ENCODE assay signal across 9 mouse cellular contexts in the genomic region with DNA sequence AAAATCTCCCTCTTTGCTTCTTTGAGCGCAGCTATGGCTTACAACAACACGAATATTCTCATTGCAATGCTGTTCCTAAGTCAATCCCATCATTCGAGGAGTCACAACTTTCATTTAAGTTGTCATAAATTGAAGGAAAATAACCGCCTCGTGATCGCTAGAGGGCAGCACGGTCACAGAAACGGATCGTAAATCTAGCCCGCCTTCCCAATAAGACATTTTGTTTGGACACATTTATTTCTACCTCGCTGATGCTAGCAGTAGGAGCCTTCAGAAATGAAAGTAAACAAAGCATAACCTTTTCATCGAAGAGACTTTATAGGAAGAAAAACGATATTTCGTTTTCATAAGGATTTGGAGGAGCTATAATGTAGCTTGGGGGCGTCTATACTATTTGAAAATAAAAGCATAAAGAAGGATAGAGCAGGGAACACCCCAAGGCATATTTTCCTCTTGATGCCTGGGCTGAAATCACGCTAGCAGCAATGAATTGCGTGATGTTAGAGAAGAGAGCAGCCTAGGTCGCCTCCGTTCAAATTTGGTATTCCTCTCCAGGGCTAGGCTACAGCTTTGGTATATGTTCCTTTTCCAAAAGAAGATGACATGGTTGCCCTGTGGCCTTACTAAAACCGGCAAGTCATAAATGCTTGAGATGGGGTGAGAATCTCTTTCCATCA. TPM values are rescaled to one million over a fixed set of nuclear protein-coding genes. Genes with fewer than 3 reads are reported as not detected.
DNase-seq lines count a peak whose midpoint lies in the region; ATAC-seq and TF ChIP-seq lines count a peak whose summit lies in the region.
"Had no signal": no experiment of that assay in that cellular context is flagged by ENCODE, and none has a peak within 500 bp of the region (broad histone marks: within the 10 kb centered on the region; RNA-seq: fewer than 3 reads in every experiment).

No protein-coding gene starts in this region.

- TF ChIP-seq EP300 in stomach, postnatal 0 days (optimal IDR thresholded peaks at IDR 0.05) = no peak

- TF ChIP-seq CTCF in stomach, postnatal 0 days (IDR thresholded peaks at IDR 0.05; ENCODE audit: low read depth) = peak; percentile 85

- H3K9me3 ChIP-seq in limb, embryonic 14.5 days (ENCODE audit: control insufficient read depth, low read length) = no peaks in the 10 kb centered on the region
- H3K9me3 ChIP-seq in midbrain, embryonic 16.5 days (replicated peaks; ENCODE audit: control insufficient read depth, low read length, poor library complexity, severe bottlenecking) = no peaks in the 10 kb centered on the region
- no peaks in the 10 kb centered on the region for H3K9me3 ChIP-seq in stomach, postnatal 0 days (ENCODE audit: control insufficient read depth, low read length)

- no peaks in the 10 kb centered on the region for H3K36me3 ChIP-seq in limb, embryonic 14.5 days (ENCODE audit: control insufficient read depth, insufficient read depth, low read length)
- H3K36me3 ChIP-seq in midbrain, embryonic 16.5 days (ENCODE audit: control insufficient read depth, insufficient read depth, low read length) = no peaks in the 10 kb centered on the region
- no peaks in the 10 kb centered on the region for H3K36me3 ChIP-seq in stomach, postnatal 0 days (ENCODE audit: control insufficient read depth, insufficient read depth, low read length)

- H3K27ac ChIP-seq in limb, embryonic 14.5 days (replicated peaks; ENCODE audit: low read depth, low read length) = no peak overlapping the region
- peak overlapping the region; percentile 87 for H3K27ac ChIP-seq in midbrain, embryonic 16.5 days (ENCODE audit: low read length)
- H3K27ac ChIP-seq in stomach, postnatal 0 days (replicated peaks) = no peak overlapping the region
- H3K27ac ChIP-seq: macrophage had no signal

- TF ChIP-seq POLR2A in limb, embryonic 14.5 days (IDR thresholded peaks at IDR 0.05; ENCODE audit: borderline replicate concordance, extremely low read depth, insufficient read depth, insufficient read length) = no peak

- peak; percentile 57; the same call in 1 of the 2 replicates for ATAC-seq in limb, embryonic 14.5 days (ENCODE audit: low FRiP score, low read depth)
- ATAC-seq in midbrain, embryonic 16.5 days = peak; percentile 88
- ATAC-seq in stomach, postnatal 0 days (ENCODE audit: low FRiP score, low TSS enrichment) = no peak

- H3K9ac ChIP-seq in limb, embryonic 14.5 days (ENCODE audit: low read depth, low read length, severe bottlenecking) = no peak overlapping the region
- peak overlapping the region; percentile 48; the same call in 1 of the 2 replicates for H3K9ac ChIP-seq in midbrain, embryonic 16.5 days (ENCODE audit: low read depth, low read length)
- H3K9ac ChIP-seq in stomach, postnatal 0 days (ENCODE audit: low read length) = no peak overlapping the region

- peak overlapping the region; percentile 19; the same call in 1 of the 2 replicates for H3K4me2 ChIP-seq in limb, embryonic 14.5 days (replicated peaks; ENCODE audit: low read depth, low read length, severe bottlenecking)
- H3K4me2 ChIP-seq in midbrain, embryonic 16.5 days (ENCODE audit: low read length) = peak overlapping the region; percentile 46
- H3K4me2 ChIP-seq in stomach, postnatal 0 days (replicated peaks; ENCODE audit: low read depth) = peak overlapping the region; percentile 8

- 28% methylated on average over 20 of the region's 20 CpGs for WGBS in limb, embryonic 14.5 days
- WGBS in midbrain, embryonic 16.5 days = 15% methylated on average over 20 of the region's 20 CpGs
- 20% methylated on average over 20 of the region's 20 CpGs for WGBS in stomach, postnatal 0 days

- H3K27me3 ChIP-seq in limb, embryonic 14.5 days (ENCODE audit: control insufficient read depth, insufficient read depth, low read length) = no peaks in the 10 kb centered on the region
- no peaks in the 10 kb centered on the region for H3K27me3 ChIP-seq in midbrain, embryonic 16.5 days (ENCODE audit: control insufficient read depth, insufficient read depth, low read depth, low read length)
- H3K27me3 ChIP-seq in stomach, postnatal 0 days (ENCODE audit: control insufficient read depth, insufficient read depth, low read length) = no peaks in the 10 kb centered on the region

- no peak overlapping the region for H3K4me3 ChIP-seq in limb, embryonic 14.5 days (replicated peaks; ENCODE audit: low read length)
- no peak overlapping the region for H3K4me3 ChIP-seq in midbrain, embryonic 16.5 days (ENCODE audit: low read depth, low read length)
- H3K4me3 ChIP-seq in stomach, postnatal 0 days (ENCODE audit: low read depth, low read length) = 0 out of 2 replicates have a peak overlapping the region, but pooled peaks have one; percentile 1

- H3K4me1 ChIP-seq in limb, embryonic 14.5 days (ENCODE audit: control insufficient read depth, insufficient read depth, low read length) = no peaks in the 10 kb centered on the region
- peaks cover 6% of the 10 kb centered on the region; the same call in 1 of the 2 replicates for H3K4me1 ChIP-seq in midbrain, embryonic 16.5 days (ENCODE audit: control insufficient read depth, insufficient read depth, low read length)
- H3K4me1 ChIP-seq in stomach, postnatal 0 days (replicated peaks; ENCODE audit: control insufficient read depth, insufficient read depth) = no peaks in the 10 kb centered on the region

- DNase-seq in 3T3-L1 (ENCODE audit: low read depth, low spot score) (peak; percentile 84), NIH3T3 (ENCODE audit: low read depth) (peak; percentile 82)
- peak; percentile 66 to 70 for DNase-seq in cerebellum, postnatal 36 days
- DNase-seq in frontal cortex, postnatal 36 days (ENCODE audit: low spot score in 2 of 2) = peak; percentile 59 to 77
- DNase-seq in kidney, adult 8-10 months = peak; percentile 6 to 29
- peak; percentile 67 for DNase-seq in limb, embryonic 14.5 days (ENCODE audit: low spot score)
- DNase-seq in stomach, postnatal 0 days (ENCODE audit: low spot score) = peak; percentile 40

RNA-seq across cellular contexts. Expression of a gene that starts 39.6 kb away (rescaled TPM):
- not detected in 2 replicates for polyA plus RNA-seq in limb, embryonic 14.5 days (2012; rRNA removed)
- not detected in 2 replicates for polyA plus RNA-seq in limb, embryonic 14.5 days (2014; fragmentation: Nextera tagmentation; extraction: Ambion mirVana)
- polyA plus RNA-seq in midbrain, embryonic 16.5 days (2015; fragmentation: Nextera tagmentation; extraction: Ambion mirVana) = 0.23 and 0.26 TPM in 2 replicates
- polyA plus RNA-seq in stomach, postnatal 0 days (2015; fragmentation: Nextera tagmentation; extraction: Ambion mirVana) = not detected in 2 replicates
- polyA plus RNA-seq: macrophage had no signal

RNA-seq across cellular contexts. Expression of a gene that starts 39.7 kb away (rescaled TPM):
- polyA plus RNA-seq in limb, embryonic 14.5 days (2012; rRNA removed) = 8.9 and 15.3 TPM in 2 replicates
- polyA plus RNA-seq in limb, embryonic 14.5 days (2014; fragmentation: Nextera tagmentation; extraction: Ambion mirVana) = 9.8 and 11.3 TPM in 2 replicates
- 14.4 and 16.6 TPM in 2 replicates for polyA plus RNA-seq in midbrain, embryonic 16.5 days (2015; fragmentation: Nextera tagmentation; extraction: Ambion mirVana)
- polyA plus RNA-seq in stomach, postnatal 0 days (2015; fragmentation: Nextera tagmentation; extraction: Ambion mirVana) = 5.8 and 6.6 TPM in 2 replicates

Comparison
In these comparisons a context has a peak if more than half of its experiments do, and no peak if none do; other contexts are left out.
1. DNase-seq: peak in every context shown above with its lines; median percentile 84 in 3T3-L1; 82 in NIH3T3; 68 in cerebellum, postnatal 36 days; 68 in frontal cortex, postnatal 36 days; 67 in limb, embryonic 14.5 days; 40 in stomach, postnatal 0 days; 18 in kidney, adult 8-10 months.